Mouse (Mus musculus) spleen, adult 2 months (tissue): ENCODE results near the gene Bahcc1. TPM values are rescaled to one million over a fixed set of nuclear protein-coding genes. Genes with fewer than 3 reads are reported as not detected.

Experiments
- DNase-seq, 2 experiments: peaks; one replicate each; pipeline versions ENCODE4 v3.0.0 to v3.0.0-alpha.2; 2012 to 2021; ENCODE audit warnings: low spot score in 2 of 2, low read depth in 1 of 2
- H3K27ac ChIP-seq: fragments of 200-500 bp; 2 replicates; pipeline ENCODE4 v1.5.1; 2012; ENCODE audit warnings: low read length, inconsistent platforms; ENCODE audit not compliant: insufficient read depth
- H3K27me3 ChIP-seq: fragments of 200-500 bp; 2 replicates; pipeline ENCODE4 v1.6.1; 2012; ENCODE audit warnings: mild to moderate bottlenecking, moderate library complexity, low read length, inconsistent platforms; ENCODE audit not compliant: control insufficient read depth, insufficient read depth
- H3K36me3 ChIP-seq: fragments of 200-500 bp; 2 replicates; pipeline ENCODE4 v1.6.1; 2012; ENCODE audit warnings: mild to moderate bottlenecking, low read length, inconsistent platforms; ENCODE audit not compliant: control insufficient read depth, insufficient read depth
- H3K4me1 ChIP-seq: fragments of 200-500 bp; 2 replicates; pipeline ENCODE4 v1.6.1; 2011; ENCODE audit warnings: inconsistent platforms; ENCODE audit not compliant: control insufficient read depth, insufficient read depth, insufficient read length
- H3K4me3 ChIP-seq: fragments of 200-500 bp; 2 replicates; pipeline ENCODE4 v1.5.1; 2011; ENCODE audit warnings: mild to moderate bottlenecking, inconsistent platforms; ENCODE audit not compliant: insufficient read depth, insufficient read length; ENCODE audit errors: extremely low read depth
- CTCF ChIP-seq: fragments of 200-500 bp; IDR thresholded peaks from 2 replicates; pipeline ENCODE4 v1.5.1; 2011; ENCODE audit warnings: mild to moderate bottlenecking, inconsistent platforms; ENCODE audit not compliant: insufficient read depth, insufficient read length, insufficient replicate concordance; ENCODE audit errors: extremely low read depth
- POLR2A ChIP-seq: fragments of 200-500 bp; IDR thresholded peaks from 2 replicates; pipeline ENCODE4 v1.6.1; 2011; ENCODE audit warnings: low read depth, low read length, inconsistent platforms
- WGBS: fragments of 180-500 bp; shearing (Covaris S2); methylation state at CpG from one replicate; pipeline ENCODE4 v1.1.7; 2018; 5-methylcytosine and 5-hydroxymethylcytosine counted together
- polyA plus RNA-seq: library from polyadenylated mRNA; depleted of rRNA; stranded (reverse); fragments of >200 nt; gene quantifications from 2 replicates; pipeline ENCODE4 v1.2.3, GENCODE M21; 2012

The Bahcc1 gene
- polyA plus RNA-seq, 1 experiment: 3.6 TPM

DNA sequence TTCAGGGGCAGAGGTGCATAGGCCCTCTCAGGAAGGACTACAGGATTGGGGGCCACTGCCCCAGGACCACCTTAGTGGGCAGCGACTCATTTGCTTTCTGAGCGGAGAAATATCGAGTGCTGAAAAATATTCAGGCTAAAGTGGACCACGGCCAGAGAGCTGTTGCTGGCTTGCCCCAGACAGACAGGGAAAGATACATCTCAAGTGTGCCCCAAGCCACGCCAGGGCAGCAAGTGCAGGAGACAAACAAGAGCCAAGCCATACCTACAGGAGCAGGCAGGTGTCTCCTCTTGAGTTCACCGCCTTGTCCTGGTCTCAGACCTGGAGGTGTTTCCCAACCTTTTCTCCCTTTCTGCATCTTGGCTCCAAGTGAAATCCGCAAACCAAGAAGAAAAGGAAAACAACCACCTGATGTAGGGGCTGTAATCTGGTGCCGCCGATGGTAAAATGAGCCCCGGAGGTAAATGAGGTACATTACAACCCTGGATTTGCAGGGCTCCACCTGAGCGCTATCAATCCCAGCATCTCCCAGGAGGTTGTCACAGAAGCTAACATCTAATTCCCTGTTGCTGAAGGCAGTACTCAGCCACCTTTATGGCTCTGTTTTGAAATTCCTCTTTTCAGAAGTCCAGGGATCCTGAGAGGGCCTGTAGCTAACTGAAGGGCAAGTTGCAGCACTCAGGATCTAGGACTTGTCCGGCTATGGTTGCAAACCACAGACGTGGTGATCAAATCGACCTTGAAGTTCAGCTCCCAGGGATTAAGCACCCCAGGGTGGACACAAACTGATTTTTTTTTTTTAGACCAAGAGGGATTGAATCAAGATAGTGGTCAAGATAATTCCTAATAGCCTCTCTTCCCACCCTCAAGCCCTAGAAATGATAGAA is 42.0 kb upstream of the Bahcc1 start:
- H3K4me3 ChIP-seq: no peak overlapping the region
- no peak for TF ChIP-seq POLR2A
- no peak for TF ChIP-seq CTCF
- H3K27me3 ChIP-seq: peaks cover 16% of the 10 kb centered on the region
- peaks cover 6% of the 10 kb centered on the region for H3K4me1 ChIP-seq
- no peaks in the 10 kb centered on the region for H3K36me3 ChIP-seq
- H3K27ac ChIP-seq: no peak overlapping the region
- 72% methylated on average over 14 of the region's 14 CpGs for WGBS
- no peak for DNase-seq

DNA sequence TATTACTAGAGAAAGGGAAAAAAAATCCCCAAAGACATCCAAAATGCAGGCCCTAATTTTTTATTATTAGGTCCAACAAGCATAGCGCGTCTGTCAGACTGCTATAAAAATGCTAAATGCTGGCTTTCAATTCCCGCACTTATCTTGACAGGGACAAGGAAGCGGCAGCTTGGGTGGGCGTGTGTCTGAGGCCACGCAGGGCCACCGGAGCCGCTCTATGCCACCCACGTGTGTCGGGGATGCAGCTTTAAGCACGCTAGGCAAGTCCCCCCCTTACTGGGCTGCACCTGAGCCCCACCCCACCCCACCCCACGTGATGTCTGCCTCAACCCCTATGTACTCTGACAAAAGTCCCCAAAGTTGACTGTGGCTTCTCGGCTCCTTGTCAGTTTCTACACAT is 33.9 kb upstream of the Bahcc1 start:
- H3K4me1 ChIP-seq: no peaks in the 10 kb centered on the region
- no peak overlapping the region for H3K27ac ChIP-seq
- no peak for DNase-seq
- no peaks in the 10 kb centered on the region; the same call in 1 of the 2 replicates for H3K27me3 ChIP-seq
- TF ChIP-seq POLR2A (no peak), CTCF (no peak)
- 59% methylated on average over 13 of the region's 13 CpGs for WGBS
- no peak overlapping the region for H3K4me3 ChIP-seq
- H3K36me3 ChIP-seq: no peaks in the 10 kb centered on the region

DNA sequence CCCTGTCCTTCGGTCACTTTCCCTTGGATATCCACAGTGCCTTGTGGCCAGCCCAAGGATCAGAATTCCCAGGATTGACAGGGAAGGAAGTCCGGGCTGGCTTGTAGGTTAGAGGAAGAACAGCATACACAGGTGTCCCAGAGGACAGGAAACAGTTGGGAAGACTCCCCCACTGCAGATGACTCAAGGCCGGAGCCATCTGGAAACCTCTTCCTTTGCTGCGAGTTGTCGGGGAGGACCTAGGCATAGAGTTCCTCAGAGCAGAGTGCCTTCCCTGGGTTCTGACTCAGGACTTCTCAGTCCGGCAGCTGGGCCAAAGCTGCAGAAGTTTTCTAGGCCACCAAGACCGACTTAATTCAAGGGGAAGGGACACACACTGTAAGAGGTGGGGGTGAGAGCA is 33.0 kb upstream of the Bahcc1 start:
- DNase-seq: no peak
- no peak for TF ChIP-seq CTCF
- Histone ChIP-seq H3K4me3 (no peak overlapping the region), H3K27me3 (no peaks in the 10 kb centered on the region; the same call in 1 of the 2 replicates), H3K27ac (no peak overlapping the region), H3K4me1 (no peaks in the 10 kb centered on the region), H3K36me3 (no peaks in the 10 kb centered on the region)
- WGBS: 47% methylated on average over 7 of the region's 7 CpGs

DNA sequence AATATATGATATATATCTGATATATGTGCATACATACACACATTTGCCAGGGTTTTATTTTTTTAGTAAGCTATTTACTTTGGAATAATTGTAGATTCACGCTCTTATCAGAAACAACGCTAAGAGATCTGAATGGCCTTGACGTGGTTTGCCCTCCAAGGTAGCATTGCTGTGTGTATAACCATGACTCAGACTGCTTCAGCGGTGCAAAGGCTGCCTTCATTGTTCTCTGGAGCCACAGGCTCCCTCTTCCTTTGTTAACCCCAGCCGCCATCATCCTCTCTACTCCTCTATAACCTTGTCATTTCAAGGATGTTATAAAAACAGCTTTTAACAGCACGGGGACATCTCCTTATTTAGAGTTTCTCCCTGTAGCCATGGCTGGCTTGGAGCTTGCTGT is 32.1 kb upstream of the Bahcc1 start:
- H3K27ac ChIP-seq: no peak overlapping the region
- H3K4me3 ChIP-seq: no peak overlapping the region
- no peaks in the 10 kb centered on the region for H3K4me1 ChIP-seq
- WGBS: 70% methylated on average over 6 of the region's 6 CpGs
- no peak for TF ChIP-seq POLR2A
- TF ChIP-seq CTCF: no peak
- DNase-seq: no peak
- H3K36me3 ChIP-seq: no peaks in the 10 kb centered on the region
- no peaks in the 10 kb centered on the region; the same call in 1 of the 2 replicates for H3K27me3 ChIP-seq

DNA sequence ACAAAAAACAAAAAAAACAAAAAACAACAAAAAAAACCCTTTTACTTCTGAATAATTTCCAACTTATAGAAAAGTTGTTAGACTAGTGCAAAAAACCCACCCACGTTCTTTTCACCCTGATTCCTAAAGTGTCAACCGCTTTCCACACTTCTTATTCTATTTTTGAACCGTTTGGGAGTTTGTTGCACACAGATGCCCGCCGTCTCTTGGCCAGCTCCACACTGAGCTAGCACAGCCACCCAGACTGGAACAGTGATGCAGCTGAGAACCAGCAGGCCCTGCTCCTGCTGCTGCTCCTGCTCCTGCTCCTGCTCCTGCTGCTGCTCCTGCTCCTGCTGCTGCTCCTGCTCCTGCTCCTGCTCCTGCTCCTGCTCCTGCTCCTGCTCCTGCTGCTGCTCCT is 28.5 kb upstream of the Bahcc1 start:
- WGBS: 92% methylated on average over 5 of the region's 5 CpGs
- DNase-seq: no peak
- no peak overlapping the region for H3K4me3 ChIP-seq
- H3K4me1 ChIP-seq: 0 out of 2 replicates have a peak, but pooled peaks cover under 1% of the 10 kb centered on the region
- H3K27ac ChIP-seq: no peak overlapping the region
- TF ChIP-seq CTCF: no peak
- no peak for TF ChIP-seq POLR2A
- no peaks in the 10 kb centered on the region; the same call in 1 of the 2 replicates for H3K27me3 ChIP-seq
- no peaks in the 10 kb centered on the region for H3K36me3 ChIP-seq

DNA sequence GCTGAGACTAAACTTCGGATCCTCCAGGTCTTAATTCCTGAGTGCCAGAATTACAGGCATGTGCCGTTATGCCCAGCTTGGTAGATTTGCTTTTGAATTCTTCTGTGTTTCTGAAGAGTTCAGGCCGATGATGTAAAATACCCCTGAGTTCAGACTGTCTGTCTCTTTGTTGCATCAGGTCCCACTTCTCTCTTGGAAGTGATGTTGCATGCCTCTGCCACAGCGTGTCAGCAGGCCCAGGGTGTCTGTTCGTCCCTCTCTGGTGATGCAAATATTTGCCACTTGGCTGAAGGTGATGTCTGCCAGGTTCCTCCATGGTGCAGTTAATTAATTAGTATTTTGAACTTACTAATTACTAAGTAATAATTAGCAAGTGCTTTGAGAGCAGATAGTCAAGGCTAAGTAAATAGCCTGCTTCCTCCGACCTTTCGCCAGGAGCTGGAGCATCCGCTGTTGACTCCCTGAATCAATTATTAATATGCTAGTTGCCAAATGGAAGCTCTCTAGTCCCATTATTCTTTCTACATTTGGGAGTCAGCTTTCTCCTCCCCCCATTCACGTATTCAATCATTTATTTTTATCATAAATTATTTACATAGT is 26.6 kb upstream of the Bahcc1 start:
- 85% methylated on average over 9 of the region's 9 CpGs for WGBS
- H3K27ac ChIP-seq: no peak overlapping the region

More for the DNA sequence above, 26.6 kb upstream of the Bahcc1 start:
- H3K4me3 ChIP-seq: no peak overlapping the region
- no peak for DNase-seq
- no peaks in the 10 kb centered on the region; the same call in none of the 2 replicates for H3K27me3 ChIP-seq
- H3K36me3 ChIP-seq: no peaks in the 10 kb centered on the region
- 0 out of 2 replicates have a peak, but pooled peaks cover 4% of the 10 kb centered on the region for H3K4me1 ChIP-seq
- TF ChIP-seq CTCF (no peak), POLR2A (no peak)
